Mouse (Mus musculus): ENCODE results near the gene Slc26a10. TPM values are rescaled to one million over a fixed set of nuclear protein-coding genes. Genes with fewer than 3 reads are reported as not detected.

Gene Slc26a10
- polyA plus RNA-seq, 1 experiment from 2014 or later: 17.4 TPM

DNA sequence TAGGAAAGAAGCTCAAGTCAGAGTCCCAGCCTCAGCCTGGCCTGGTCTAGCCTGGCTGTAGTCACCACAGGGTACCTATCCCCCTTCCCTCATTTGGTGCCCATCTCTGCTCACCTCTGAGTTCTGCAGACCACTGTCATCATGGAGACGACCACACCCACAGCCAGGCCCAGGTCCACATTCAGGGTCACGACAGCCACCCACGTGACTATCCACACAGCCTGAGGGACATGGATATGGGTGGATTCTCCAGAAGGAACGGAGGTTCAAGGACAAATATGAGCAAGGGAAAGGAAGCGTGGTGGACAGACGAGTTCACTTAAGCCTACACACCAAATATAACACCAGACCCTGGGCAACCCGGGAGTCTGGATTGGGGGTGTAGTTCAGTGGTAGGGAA, 6.3 kb downstream of the Slc26a10 start:
- Histone ChIP-seq H3K36me3 (ENCODE audit: control insufficient read depth, insufficient read depth, low read length) (no peaks in the 10 kb centered on the region), H3K9me3 (ENCODE audit: control insufficient read depth, low read length) (no peaks in the 10 kb centered on the region), H3K27me3 (ENCODE audit: control insufficient read depth, insufficient read depth, low read length) (peaks cover 76% of the 10 kb centered on the region), H3K4me2 (ENCODE audit: low read length) (no peak overlapping the region), H3K4me1 (ENCODE audit: control insufficient read depth in 2 of 2, insufficient read depth in 2 of 2, low read length in 2 of 2) (peaks cover 13 to 19% of the 10 kb centered on the region in 2 experiments), H3K27ac (replicated peaks in 1 of 2; ENCODE audit: control insufficient read depth in 1 of 2, insufficient read depth in 1 of 2, low read depth in 2 of 2, low read length in 2 of 2) (no peak overlapping the region), H3K9ac (ENCODE audit: low read length) (no peak overlapping the region), H3K4me3 (ENCODE audit: control insufficient read depth in 1 of 2, insufficient read depth in 1 of 2, low read depth in 1 of 2, low read length in 2 of 2) (no peak overlapping the region)
- 73% methylated on average over 7 of the region's 7 CpGs for WGBS
- no peak for ATAC-seq (ENCODE audit: insufficient number of reproducible peaks, insufficient read depth, low FRiP score, low read depth)

DNA sequence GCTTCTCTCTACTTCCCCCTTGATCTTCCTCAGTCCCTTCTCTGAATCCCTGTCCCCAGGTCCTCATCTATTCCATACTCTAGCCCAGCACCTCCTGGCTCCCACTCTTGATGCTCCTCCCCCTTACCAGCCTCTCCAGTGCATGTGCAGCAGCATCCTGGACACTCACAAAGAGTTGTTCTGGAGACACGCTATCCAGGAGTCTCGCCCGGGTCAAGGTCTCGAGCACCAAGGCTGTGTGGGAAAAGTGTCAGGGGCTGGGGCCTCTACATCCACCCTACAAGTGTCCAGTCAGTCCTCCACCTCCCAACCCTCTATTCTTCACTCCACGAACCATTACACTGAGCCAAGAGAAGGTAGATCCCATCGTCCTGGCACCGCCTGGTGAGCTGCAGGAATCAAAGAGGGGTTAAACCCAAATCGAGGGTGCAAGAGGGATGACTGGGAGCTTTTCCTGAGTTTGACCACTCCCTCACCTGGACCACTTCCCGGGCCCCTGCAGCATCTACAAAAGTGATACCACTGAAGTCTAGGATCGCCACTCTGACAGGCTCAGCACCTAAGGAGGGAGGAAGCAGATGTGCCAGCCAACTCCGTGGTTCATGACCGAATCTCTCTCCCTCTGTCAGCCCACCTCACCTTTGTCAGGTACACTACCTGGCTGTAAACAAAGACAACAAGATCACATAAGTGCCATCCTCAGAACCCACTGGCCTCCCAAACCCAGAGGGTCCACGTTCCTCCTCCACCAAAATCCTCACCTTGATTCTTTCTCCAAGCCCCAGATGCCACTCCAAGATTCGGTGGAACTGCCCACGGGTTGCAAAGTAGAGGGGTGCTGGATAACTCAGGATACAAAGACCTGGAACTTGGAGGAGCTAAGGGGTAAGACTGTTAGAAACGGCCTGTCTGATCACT, 7.0 kb downstream of the Slc26a10 start:
- Histone ChIP-seq H3K4me2 (ENCODE audit: low read length) (no peak overlapping the region), H3K27me3 (ENCODE audit: control insufficient read depth, insufficient read depth, low read length) (peaks cover 76% of the 10 kb centered on the region), H3K9ac (ENCODE audit: low read length) (no peak overlapping the region), H3K4me1 (ENCODE audit: control insufficient read depth in 2 of 2, insufficient read depth in 2 of 2, low read length in 2 of 2) (peaks cover 9 to 19% of the 10 kb centered on the region in 2 experiments), H3K9me3 (ENCODE audit: control insufficient read depth, low read length) (no peaks in the 10 kb centered on the region), H3K36me3 (ENCODE audit: control insufficient read depth, insufficient read depth, low read length) (no peaks in the 10 kb centered on the region), H3K27ac (replicated peaks in 1 of 2; ENCODE audit: control insufficient read depth in 1 of 2, insufficient read depth in 1 of 2, low read depth in 2 of 2, low read length in 2 of 2) (no peak overlapping the region), H3K4me3 (ENCODE audit: control insufficient read depth in 1 of 2, insufficient read depth in 1 of 2, low read depth in 1 of 2, low read length in 2 of 2) (no peak overlapping the region)
- ATAC-seq (ENCODE audit: insufficient number of reproducible peaks, insufficient read depth, low FRiP score, low read depth): no peak
- WGBS: 73% methylated on average over 16 of the region's 16 CpGs

DNA sequence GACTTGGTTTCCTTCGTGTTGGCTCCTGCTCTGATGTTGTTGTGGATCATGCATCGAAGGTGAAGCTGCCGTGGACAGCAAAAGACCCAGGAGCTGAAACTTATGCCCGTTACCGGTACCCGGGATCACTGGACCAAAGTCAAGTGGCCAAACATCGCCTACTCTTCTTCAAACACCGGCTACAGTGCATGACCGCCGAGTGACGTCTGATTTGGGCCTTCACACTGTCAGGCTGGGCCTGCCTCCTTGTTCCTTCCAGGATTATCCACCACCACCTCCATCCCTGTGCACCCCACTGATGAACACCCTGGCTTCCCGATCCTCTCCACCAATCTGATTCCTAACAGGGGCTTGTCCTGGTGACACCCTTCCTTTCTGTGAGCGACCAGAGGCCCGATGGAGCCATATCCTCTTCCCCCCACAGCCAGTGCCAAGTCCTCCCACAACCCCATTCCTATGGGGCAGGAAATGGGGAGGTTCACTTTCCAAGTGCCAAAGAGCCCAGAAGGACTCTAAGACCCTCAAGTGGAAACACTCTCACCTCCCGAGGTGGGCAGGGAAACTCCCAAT, 8.7 kb downstream of the Slc26a10 start:
- Histone ChIP-seq H3K4me1 (ENCODE audit: control insufficient read depth in 2 of 2, insufficient read depth in 2 of 2, low read length in 2 of 2) (peaks cover 5 to 20% of the 10 kb centered on the region in 2 experiments), H3K9ac (ENCODE audit: low read length) (no peak overlapping the region), H3K27me3 (ENCODE audit: control insufficient read depth, insufficient read depth, low read length) (peaks cover 75% of the 10 kb centered on the region), H3K4me2 (ENCODE audit: low read length) (no peak overlapping the region), H3K36me3 (ENCODE audit: control insufficient read depth, insufficient read depth, low read length) (no peaks in the 10 kb centered on the region), H3K9me3 (ENCODE audit: control insufficient read depth, low read length) (no peaks in the 10 kb centered on the region), H3K27ac (replicated peaks in 1 of 2; ENCODE audit: control insufficient read depth in 1 of 2, insufficient read depth in 1 of 2, low read depth in 2 of 2, low read length in 2 of 2) (no peak overlapping the region), H3K4me3 (ENCODE audit: control insufficient read depth in 1 of 2, insufficient read depth in 1 of 2, low read depth in 1 of 2, low read length in 2 of 2) (no peak overlapping the region)
- 74% methylated on average over 15 of the region's 15 CpGs for WGBS
- no peak for ATAC-seq (ENCODE audit: insufficient number of reproducible peaks, insufficient read depth, low FRiP score, low read depth)

DNA sequence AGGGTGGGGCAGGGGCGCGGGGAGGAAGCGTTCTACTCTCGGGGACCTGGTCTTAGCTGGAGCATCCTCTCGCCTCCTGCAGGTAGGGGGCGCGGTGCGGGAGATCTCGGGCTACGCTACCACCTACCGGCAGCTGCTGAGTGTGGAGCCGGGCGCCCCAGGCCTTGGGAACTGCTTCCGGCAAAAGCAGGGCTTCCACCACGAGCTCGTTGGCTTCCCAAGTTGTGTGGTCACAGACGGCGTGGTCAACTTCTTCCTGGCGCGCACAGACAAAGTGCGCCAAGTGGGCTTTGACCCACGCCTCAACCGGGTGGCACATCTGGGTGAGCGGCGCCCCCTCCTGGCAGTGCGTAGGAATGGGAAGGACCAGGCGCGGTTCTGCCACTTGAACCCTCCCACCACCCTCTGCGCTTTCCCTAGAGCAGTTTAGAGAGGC, 9.6 kb downstream of the Slc26a10 start:
- 2% methylated on average over 29 of the region's 29 CpGs for WGBS
- Histone ChIP-seq H3K9ac (ENCODE audit: low read length) (no peak overlapping the region), H3K4me2 (ENCODE audit: low read length) (peak overlapping the region; percentile 68), H3K36me3 (ENCODE audit: control insufficient read depth, insufficient read depth, low read length) (no peaks in the 10 kb centered on the region), H3K27me3 (ENCODE audit: control insufficient read depth, insufficient read depth, low read length) (peaks cover 75% of the 10 kb centered on the region), H3K9me3 (ENCODE audit: control insufficient read depth, low read length) (no peaks in the 10 kb centered on the region), H3K4me3 (ENCODE audit: control insufficient read depth in 1 of 2, insufficient read depth in 1 of 2, low read depth in 1 of 2, low read length in 2 of 2) (peak overlapping the region; percentile 38 to 45), H3K4me1 (ENCODE audit: control insufficient read depth in 2 of 2, insufficient read depth in 2 of 2, low read length in 2 of 2) (peaks cover 9 to 27% of the 10 kb centered on the region in 2 experiments), H3K27ac (replicated peaks in 1 of 2; ENCODE audit: control insufficient read depth in 1 of 2, insufficient read depth in 1 of 2, low read depth in 2 of 2, low read length in 2 of 2) (no peak overlapping the region)
- ATAC-seq (ENCODE audit: insufficient number of reproducible peaks, insufficient read depth, low FRiP score, low read depth): no peak

DNA sequence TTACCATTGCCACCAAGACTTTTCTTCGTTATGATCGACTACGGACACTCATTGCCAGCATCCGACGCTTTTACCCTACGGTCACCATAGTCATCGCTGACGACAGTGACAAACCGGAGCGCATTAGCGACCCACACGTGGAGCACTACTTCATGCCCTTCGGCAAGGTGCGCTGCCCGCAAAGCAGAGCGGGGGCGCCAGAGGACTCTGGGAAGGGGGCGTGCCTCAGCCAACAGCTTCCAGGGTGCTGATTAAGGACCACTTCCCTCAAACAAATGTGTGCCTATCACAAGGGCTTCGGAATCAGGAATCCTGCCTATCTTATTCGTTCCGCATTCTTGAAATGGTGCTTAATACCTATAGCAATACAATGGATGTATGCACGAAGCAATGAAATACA, 10.4 kb downstream of the Slc26a10 start:
- Histone ChIP-seq H3K4me2 (ENCODE audit: low read length) (peak overlapping the region; percentile 68), H3K9ac (ENCODE audit: low read length) (no peak overlapping the region), H3K27me3 (ENCODE audit: control insufficient read depth, insufficient read depth, low read length) (peaks cover 79% of the 10 kb centered on the region), H3K9me3 (ENCODE audit: control insufficient read depth, low read length) (no peaks in the 10 kb centered on the region), H3K4me3 (ENCODE audit: control insufficient read depth in 1 of 2, insufficient read depth in 1 of 2, low read depth in 1 of 2, low read length in 2 of 2) (peak overlapping the region in 1 of 2 experiments; percentile 38; a peak in 2 of 4 replicates), H3K36me3 (ENCODE audit: control insufficient read depth, insufficient read depth, low read length) (no peaks in the 10 kb centered on the region), H3K4me1 (ENCODE audit: control insufficient read depth in 2 of 2, insufficient read depth in 2 of 2, low read length in 2 of 2) (peaks cover 15 to 34% of the 10 kb centered on the region in 2 experiments), H3K27ac (replicated peaks in 1 of 2; ENCODE audit: control insufficient read depth in 1 of 2, insufficient read depth in 1 of 2, low read depth in 2 of 2, low read length in 2 of 2) (no peak overlapping the region)
- no peak for ATAC-seq (ENCODE audit: insufficient number of reproducible peaks, insufficient read depth, low FRiP score, low read depth)
- WGBS: 1% methylated on average over 22 of the region's 22 CpGs

DNA sequence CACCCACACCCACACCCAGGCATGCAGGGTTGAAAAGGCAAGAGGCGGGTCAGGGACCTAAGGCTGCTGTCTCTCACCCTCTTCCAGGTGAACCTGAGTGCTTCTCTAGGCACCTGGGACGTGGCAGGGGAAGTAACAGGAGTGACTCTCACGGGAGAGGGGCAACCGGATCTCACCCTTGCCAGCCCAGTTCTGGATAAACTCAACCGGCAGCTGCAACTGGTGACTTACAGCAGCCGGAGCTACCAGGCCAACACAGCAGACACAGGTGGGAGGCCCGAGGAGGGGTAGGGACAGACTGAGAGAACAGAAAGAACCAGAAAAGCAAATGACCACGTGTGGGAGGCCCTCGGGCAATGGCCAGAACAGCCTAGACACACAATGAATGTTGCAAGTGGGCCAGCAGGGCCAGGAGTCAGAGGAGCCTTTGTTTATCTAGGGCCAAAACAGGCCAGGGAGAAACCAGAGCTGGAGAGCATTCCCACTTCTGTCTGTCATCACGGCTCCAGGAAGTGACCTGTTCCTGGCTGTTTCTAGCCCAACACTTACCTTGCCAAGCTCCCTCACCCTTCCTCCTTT, 12.7 kb downstream of the Slc26a10 start:
- H3K27ac ChIP-seq (replicated peaks in 1 of 2; ENCODE audit: control insufficient read depth in 1 of 2, insufficient read depth in 1 of 2, low read depth in 2 of 2, low read length in 2 of 2): no peak overlapping the region
- H3K27me3 ChIP-seq (ENCODE audit: control insufficient read depth, insufficient read depth, low read length): peaks cover 90% of the 10 kb centered on the region
- H3K36me3 ChIP-seq (ENCODE audit: control insufficient read depth, insufficient read depth, low read length): no peaks in the 10 kb centered on the region
- H3K4me3 ChIP-seq (ENCODE audit: control insufficient read depth in 1 of 2, insufficient read depth in 1 of 2, low read depth in 1 of 2, low read length in 2 of 2): no peak overlapping the region
- peaks cover 18 to 39% of the 10 kb centered on the region in 2 experiments for H3K4me1 ChIP-seq (ENCODE audit: control insufficient read depth in 2 of 2, insufficient read depth in 2 of 2, low read length in 2 of 2)
- 17% methylated on average over 10 of the region's 10 CpGs for WGBS
- H3K9me3 ChIP-seq (ENCODE audit: control insufficient read depth, low read length): no peaks in the 10 kb centered on the region
- H3K4me2 ChIP-seq (ENCODE audit: low read length): no peak overlapping the region
- ATAC-seq (ENCODE audit: insufficient number of reproducible peaks, insufficient read depth, low FRiP score, low read depth): no peak
- H3K9ac ChIP-seq (ENCODE audit: low read length): no peak overlapping the region

DNA sequence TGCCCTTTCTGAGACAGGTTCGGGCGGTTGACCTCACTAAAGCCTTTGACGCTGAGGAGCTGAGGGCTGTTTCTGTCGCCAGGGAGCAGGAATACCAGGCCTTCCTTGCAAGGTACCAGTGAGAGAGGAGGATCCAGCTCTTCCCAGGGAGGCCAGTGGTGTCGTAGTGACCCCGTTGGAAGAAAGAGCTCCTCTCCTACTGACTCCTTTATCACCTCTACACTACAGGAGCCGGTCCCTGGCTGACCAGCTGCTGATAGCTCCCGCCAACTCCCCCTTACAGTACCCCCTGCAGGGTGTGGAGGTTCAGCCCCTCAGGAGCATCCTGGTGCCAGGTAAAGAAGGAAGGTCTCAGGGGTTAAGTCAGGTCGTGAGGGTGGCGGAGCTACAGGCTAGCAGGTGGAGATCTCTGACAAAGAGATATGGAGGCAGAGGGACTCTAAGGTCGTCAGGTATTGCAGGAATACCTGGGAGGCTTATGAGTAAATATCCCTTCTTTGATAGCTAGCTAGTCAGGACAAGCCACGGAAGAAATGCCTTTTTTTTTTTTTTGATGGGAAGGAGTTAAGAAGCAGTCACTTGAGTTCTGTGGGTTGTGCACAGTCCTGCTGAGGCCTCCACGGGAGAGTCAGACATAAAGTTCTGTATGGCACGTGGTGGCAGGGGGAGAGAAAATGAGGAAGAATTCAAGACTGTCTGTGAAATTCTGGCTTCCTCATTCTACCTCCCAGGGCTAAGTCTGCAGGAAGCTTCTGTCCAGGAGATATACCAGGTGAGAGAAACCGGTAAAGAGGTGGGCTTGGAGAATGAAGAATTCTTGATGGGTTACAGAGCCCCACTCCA, 13.5 kb downstream of the Slc26a10 start:
- H3K36me3 ChIP-seq (ENCODE audit: control insufficient read depth, insufficient read depth, low read length): no peaks in the 10 kb centered on the region
- WGBS: 19% methylated on average over 15 of the region's 15 CpGs
- no peak overlapping the region for H3K9ac ChIP-seq (ENCODE audit: low read length)
- H3K9me3 ChIP-seq (ENCODE audit: control insufficient read depth, low read length): no peaks in the 10 kb centered on the region
- H3K27me3 ChIP-seq (ENCODE audit: control insufficient read depth, insufficient read depth, low read length): peaks cover 88% of the 10 kb centered on the region
- H3K4me1 ChIP-seq (ENCODE audit: control insufficient read depth in 2 of 2, insufficient read depth in 2 of 2, low read length in 2 of 2): peaks cover 18 to 39% of the 10 kb centered on the region in 2 experiments
- H3K4me3 ChIP-seq (ENCODE audit: control insufficient read depth in 1 of 2, insufficient read depth in 1 of 2, low read depth in 1 of 2, low read length in 2 of 2): peak overlapping the region in 1 of 2 experiments; percentile 57; a peak in 1 of 4 replicates
- H3K27ac ChIP-seq (replicated peaks in 1 of 2; ENCODE audit: control insufficient read depth in 1 of 2, insufficient read depth in 1 of 2, low read depth in 2 of 2, low read length in 2 of 2): no peak overlapping the region
- H3K4me2 ChIP-seq (ENCODE audit: low read length): peak overlapping the region; percentile 1; the same call in 1 of the 2 replicates
- ATAC-seq (ENCODE audit: insufficient number of reproducible peaks, insufficient read depth, low FRiP score, low read depth): no peak
